Mouse (Mus musculus) liver, embryonic 12.5 days (tissue): ENCODE results near the gene Gm13119. TPM values are rescaled to one million over a fixed set of nuclear protein-coding genes. Genes with fewer than 3 reads are reported as not detected.

Source experiments
- polyA plus RNA-seq: library from polyadenylated mRNA; unstranded; fragments of >200 nt; fragmentation: Nextera tagmentation; extraction: Ambion mirVana; gene quantifications from 2 replicates; pipeline ENCODE4 v1.2.1, GENCODE M21; 2016

Gm13119 gene
- polyA plus RNA-seq, 1 experiment from 2014 or later: not detected

Other genes starting within 250 kb of the Gm13119 start
- not detected in 2 replicates for gene Oog3, start 195.3 kb upstream of the Gm13119 start, polyA plus RNA-seq
- not detected in 2 replicates for gene Oog2, start 167.2 kb upstream of the Gm13119 start, polyA plus RNA-seq
- gene C87977, start 144.6 kb upstream of the Gm13119 start, polyA plus RNA-seq: not detected in 2 replicates
- not detected in 2 replicates for gene Pramel5, start 77.5 kb upstream of the Gm13119 start, polyA plus RNA-seq
- gene Gm13128, start 27.7 kb upstream of the Gm13119 start, polyA plus RNA-seq: not detected in 2 replicates
- gene Pramef20, start 20.0 kb downstream of the Gm13119 start, polyA plus RNA-seq: not detected in 2 replicates
- not detected in 2 replicates for gene Pramef12, start 50.5 kb downstream of the Gm13119 start, polyA plus RNA-seq
- not detected in 2 replicates for gene 1700012P22Rik, start 80.8 kb downstream of the Gm13119 start, polyA plus RNA-seq
- not detected in 2 replicates for gene Gm9944, start 95.4 kb downstream of the Gm13119 start, polyA plus RNA-seq
- not detected in 2 replicates for gene Aadacl3, start 105.8 kb downstream of the Gm13119 start, polyA plus RNA-seq
- not detected in 2 replicates for gene 9430007A20Rik, start 161.9 kb downstream of the Gm13119 start, polyA plus RNA-seq
- gene Gm13124, start 207.2 kb downstream of the Gm13119 start, polyA plus RNA-seq: not detected in 2 replicates